Mouse (Mus musculus): Measurements from ENCODE around the gene Tmem267. TPM values are rescaled to one million over a fixed set of nuclear protein-coding genes. Genes with fewer than 3 reads are reported as not detected.

The Tmem267 gene
- total RNA-seq, 1 experiment from 2014 or later = 2.2 TPM

GRCm38 (mm10) chr13:119656846-119657416, 169.1 kb downstream of the Tmem267 start:
- ATAC-seq (ENCODE audit: extremely low read depth, insufficient number of reproducible peaks, low FRiP score, poor library complexity, severe bottlenecking) = no peak

Other genes starting within 250 kb of the Tmem267 start
- gene Paip1, start 59.4 kb upstream of the Tmem267 start, total RNA-seq (2017) = 69.8 and 72.9 TPM in 2 replicates
- gene 4833420G17Rik, start 25.3 kb upstream of the Tmem267 start, total RNA-seq (2017) = 137 and 166 TPM in 2 replicates
- gene 3110070M22Rik, start 344 bp downstream of the Tmem267 start, total RNA-seq (2017) = 0.98 and 1.7 TPM in 2 replicates
- not detected in 2 replicates for gene Ccl28, start 135.8 kb downstream of the Tmem267 start, total RNA-seq (2017)
- 23.6 and 25.7 TPM in 2 replicates for gene Hmgcs1, start 202.3 kb downstream of the Tmem267 start, total RNA-seq (2017)